ENCODE assay signal across 8 mouse cellular contexts in the genomic region with DNA sequence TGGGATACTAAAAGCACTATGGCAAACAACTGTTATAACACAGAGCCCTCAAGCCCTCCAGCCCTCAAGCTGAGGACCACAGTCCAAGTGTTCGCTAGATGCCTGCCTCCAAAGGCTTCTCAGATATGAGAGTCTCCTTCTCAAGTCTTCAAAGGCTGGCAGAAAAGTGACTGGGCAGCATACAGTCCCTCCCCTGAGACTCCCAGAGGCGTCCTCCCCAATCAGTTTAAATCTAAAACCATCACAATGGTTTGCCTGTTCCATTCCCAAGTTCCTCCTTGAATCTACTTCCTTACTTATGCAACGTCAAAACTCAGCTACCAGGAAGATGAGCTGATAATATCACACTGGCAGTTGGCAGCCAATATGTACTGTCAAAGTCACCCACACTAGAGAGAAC. TPM values are rescaled to one million over a fixed set of nuclear protein-coding genes. Genes with fewer than 3 reads are reported as not detected.
DNase-seq lines count a peak whose midpoint lies in the region; ATAC-seq and TF ChIP-seq lines count a peak whose summit lies in the region.

A gene (plus strand): TSS at position 301 of the 400 bp plus-strand sequence.

- no peaks in the 10 kb centered on the region for H3K27me3 ChIP-seq in thymus, adult 2 months (ENCODE audit: control insufficient read depth, insufficient read depth, low read length)
- no peaks in the 10 kb centered on the region for H3K27me3 ChIP-seq in limb, embryonic 11.5 days (ENCODE audit: control insufficient read depth, insufficient read depth, low read length)
- no peaks in the 10 kb centered on the region for H3K27me3 ChIP-seq in neural tube, embryonic 15.5 days (replicated peaks)

- no peak within 1 kb of the TSS for H3K27ac ChIP-seq in thymus, adult 2 months (ENCODE audit: control insufficient read depth, insufficient read depth, low read length)
- no peak within 1 kb of the TSS for H3K27ac ChIP-seq in limb, embryonic 11.5 days (replicated peaks; ENCODE audit: low read depth, low read length)
- no peak within 1 kb of the TSS for H3K27ac ChIP-seq in neural tube, embryonic 15.5 days (replicated peaks)

- WGBS in thymus, adult 2 months, result 65% methylated on average over 3 of the region's 3 CpGs
- 78% methylated on average over 3 of the region's 3 CpGs for WGBS in limb, embryonic 11.5 days
- WGBS in neural tube, embryonic 15.5 days, result 83% methylated on average over 3 of the region's 3 CpGs

- H3K4me2 ChIP-seq in limb, embryonic 11.5 days (ENCODE audit: low read depth, severe bottlenecking), result no peak within 1 kb of the TSS
- H3K4me2 ChIP-seq in neural tube, embryonic 15.5 days, result no peak within 1 kb of the TSS

- intact Hi-C loops in heart, postnatal 14 days (cut with DNase I), result no loop called here

- H3K9me3 ChIP-seq in limb, embryonic 11.5 days (ENCODE audit: control insufficient read depth, low read length), result no peaks in the 10 kb centered on the region
- no peaks in the 10 kb centered on the region for H3K9me3 ChIP-seq in neural tube, embryonic 15.5 days (replicated peaks)

- no peak within 1 kb of the TSS for H3K9ac ChIP-seq in limb, embryonic 11.5 days (ENCODE audit: low read length)
- H3K9ac ChIP-seq in neural tube, embryonic 15.5 days (replicated peaks), result no peak within 1 kb of the TSS

- no peak for TF ChIP-seq POLR2A in thymus, adult 2 months (IDR thresholded peaks at IDR 0.05; ENCODE audit: control insufficient read depth, extremely low read depth, insufficient read depth, low read length, poor library complexity)

- TF ChIP-seq CTCF in thymus, adult 2 months (IDR thresholded peaks at IDR 0.05; ENCODE audit: borderline replicate concordance, control insufficient read depth, extremely low read depth, insufficient read depth, low read length, poor library complexity), result no peak

- no peak within 1 kb of the TSS for H3K4me3 ChIP-seq in thymus, adult 2 months (ENCODE audit: control insufficient read depth, insufficient read depth, low read length)
- H3K4me3 ChIP-seq in limb, embryonic 11.5 days (ENCODE audit: low read depth, low read length), result no peak within 1 kb of the TSS
- no peak within 1 kb of the TSS for H3K4me3 ChIP-seq in neural tube, embryonic 15.5 days (replicated peaks)

- H3K4me1 ChIP-seq in thymus, adult 2 months (replicated peaks; ENCODE audit: control insufficient read depth, insufficient read depth, low read length), result 0 out of 2 replicates have a peak, but pooled peaks cover 1% of the 10 kb centered on the region
- no peaks in the 10 kb centered on the region for H3K4me1 ChIP-seq in limb, embryonic 11.5 days (ENCODE audit: control insufficient read depth, insufficient read depth, low read length)
- H3K4me1 ChIP-seq in neural tube, embryonic 15.5 days, result no peaks in the 10 kb centered on the region

- DNase-seq in thymus, adult 2 months, result no peak
- no peak for DNase-seq in thymus, adult 18-20 months
- DNase-seq in heart, postnatal 14 days, result no peak
- DNase-seq in limb, embryonic 11.5 days (ENCODE audit: low spot score), result no peak
- no peak for DNase-seq in embryo, embryonic 10.5 days (ENCODE audit: low spot score)
- no peak for DNase-seq in thymus, postnatal 14 days

- ATAC-seq in erythroid progenitor cell, adult 5-6 weeks (replicated peaks; ENCODE audit: low FRiP score, poor library complexity, severe bottlenecking), result no peak
- ATAC-seq in limb, embryonic 11.5 days (ENCODE audit: insufficient number of reproducible peaks, low FRiP score, low TSS enrichment, low read depth), result no peak
- ATAC-seq in neural tube, embryonic 15.5 days (ENCODE audit: low FRiP score), result no peak

- H3K36me3 ChIP-seq in thymus, adult 2 months (ENCODE audit: control insufficient read depth, insufficient read depth, low read length), result no peaks in the 10 kb centered on the region
- no peaks in the 10 kb centered on the region for H3K36me3 ChIP-seq in limb, embryonic 11.5 days (ENCODE audit: control insufficient read depth, insufficient read depth, low read length)
- H3K36me3 ChIP-seq in neural tube, embryonic 15.5 days, result no peaks in the 10 kb centered on the region

RNA-seq across cellular contexts. Expression of the gene that starts here (rescaled TPM):
- 77.1 and 103 TPM in 2 replicates for polyA plus RNA-seq in thymus, adult 2 months (2012; rRNA removed)
- 51.9 and 60.8 TPM in 2 replicates for total RNA-seq in erythroid progenitor cell, adult 5-6 weeks (2015; ENCODE audit: low replicate concordance)
- 34.3 and 39.8 TPM in 2 replicates for total RNA-seq in erythroid progenitor cell, adult 5-6 weeks (2017; ENCODE audit: low replicate concordance)
- 10 to 100 TPM; 17.1 to 21.8 TPM for total RNA-seq in heart, postnatal 14 days (2021)
- polyA plus RNA-seq in limb, embryonic 11.5 days (2014; fragmentation: Nextera tagmentation; extraction: Ambion mirVana), result 97.6 and 98.8 TPM in 2 replicates
- 73.6 and 74.3 TPM in 2 replicates for polyA plus RNA-seq in neural tube, embryonic 15.5 days (2015; fragmentation: Nextera tagmentation; extraction: Ambion mirVana)
